Mouse (Mus musculus) left cerebral cortex, postnatal 4 days (tissue): ENCODE results near the gene Fgd6. TPM values are rescaled to one million over a fixed set of nuclear protein-coding genes. Genes with fewer than 3 reads are reported as not detected.

Experiments
- DNase-seq: peaks from one replicate; pipeline ENCODE4 v3.0.0-alpha.2; 2022
- intact Hi-C: fragments of 180-260 bp; cut with DNase I; formaldehyde crosslinking; loops from one replicate; pipeline ENCODE4 v1.15.1; 2025
- total RNA-seq, 2 experiments: library from RNA; stranded (reverse); gene quantifications; 2 replicates each; pipeline ENCODE4 v1.2.3; 2021

Fgd6 gene
- total RNA-seq, 2 experiments from 2014 or later = 5.5 to 5.8 TPM

DNA sequence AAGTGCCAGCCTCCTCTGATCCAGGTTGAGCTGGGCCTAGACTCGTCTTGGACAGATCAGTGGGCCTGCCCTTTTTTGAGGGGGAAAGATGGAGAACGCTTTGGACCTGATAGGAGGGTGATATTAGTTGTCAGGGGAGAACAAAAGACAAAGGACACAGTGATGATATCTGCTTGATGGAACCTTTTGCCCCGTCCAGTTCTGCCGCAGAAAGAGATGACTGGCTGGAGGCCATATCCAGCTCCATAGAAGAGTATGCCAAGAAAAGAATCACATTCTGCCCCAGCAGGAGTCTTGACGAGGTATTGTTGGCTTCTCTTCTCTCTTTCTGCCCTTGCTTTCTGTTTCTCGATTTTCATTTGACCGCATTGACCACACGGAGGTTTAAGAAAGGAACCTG, 97.3 kb downstream of the Fgd6 start:
- intact Hi-C loops = no loop called here
- DNase-seq = peak; percentile 59

DNA sequence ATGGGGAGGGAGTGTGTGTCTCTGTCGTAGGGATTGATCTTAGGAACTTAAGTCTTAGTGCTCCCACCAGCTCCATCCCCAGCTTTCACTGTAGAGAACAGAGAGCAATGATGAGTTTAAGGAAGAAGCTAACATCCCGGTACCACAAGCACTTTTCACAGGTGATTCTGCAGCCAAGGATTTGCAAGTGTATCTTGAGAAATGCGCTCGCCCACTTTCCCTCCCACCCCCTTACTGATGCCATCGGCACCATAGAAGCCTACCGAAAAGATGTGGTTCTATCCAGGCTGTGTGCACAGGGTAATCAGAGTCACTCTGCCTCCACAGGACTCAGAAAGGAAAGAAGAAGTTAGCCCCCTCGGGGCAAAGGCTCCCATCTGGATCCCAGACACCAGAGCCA, 97.9 kb downstream of the Fgd6 start:
- intact Hi-C loops = no loop called here
- no peak for DNase-seq

DNA sequence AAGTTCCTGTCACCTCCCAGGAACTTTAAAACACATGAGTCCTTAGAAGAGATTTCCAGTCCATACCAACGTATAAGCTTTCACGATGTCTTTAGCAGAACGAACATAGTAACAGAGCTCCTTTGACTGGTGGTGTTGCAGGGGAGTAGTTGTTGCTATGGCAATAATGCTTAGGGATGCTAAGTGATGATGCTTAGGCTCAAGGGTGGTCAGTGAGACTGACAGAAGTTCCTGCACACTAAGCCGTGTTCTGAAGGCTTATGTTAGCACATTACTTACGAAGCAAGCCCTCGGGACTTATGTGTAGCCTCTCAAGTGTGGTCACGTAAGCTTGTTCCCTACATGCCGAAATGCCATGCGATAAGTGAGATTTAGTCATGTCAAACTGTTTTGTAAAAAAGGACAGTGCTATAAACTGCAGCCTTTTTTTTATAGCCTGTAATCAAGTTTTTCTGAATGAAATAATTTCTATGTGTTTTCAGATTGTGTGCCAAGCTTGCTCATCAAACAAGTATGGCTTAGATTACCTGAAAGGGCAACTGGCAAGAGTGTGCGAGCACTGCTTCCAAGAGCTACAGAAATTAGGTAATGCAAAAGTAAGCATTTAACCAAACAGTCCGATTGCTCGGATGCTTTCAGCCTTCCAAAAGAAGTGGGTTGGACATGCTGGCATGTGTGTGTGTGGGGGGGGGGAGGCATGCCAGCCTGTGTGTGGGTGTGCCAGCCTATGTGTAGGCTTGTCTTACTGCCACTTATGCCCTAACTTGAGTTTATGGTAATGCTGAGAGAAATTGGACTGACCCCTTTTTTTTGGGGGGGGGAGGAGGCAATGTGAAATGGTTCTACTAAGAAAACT, 99.0 kb downstream of the Fgd6 start:
- DNase-seq = no peak
- intact Hi-C loops = no loop called here

DNA sequence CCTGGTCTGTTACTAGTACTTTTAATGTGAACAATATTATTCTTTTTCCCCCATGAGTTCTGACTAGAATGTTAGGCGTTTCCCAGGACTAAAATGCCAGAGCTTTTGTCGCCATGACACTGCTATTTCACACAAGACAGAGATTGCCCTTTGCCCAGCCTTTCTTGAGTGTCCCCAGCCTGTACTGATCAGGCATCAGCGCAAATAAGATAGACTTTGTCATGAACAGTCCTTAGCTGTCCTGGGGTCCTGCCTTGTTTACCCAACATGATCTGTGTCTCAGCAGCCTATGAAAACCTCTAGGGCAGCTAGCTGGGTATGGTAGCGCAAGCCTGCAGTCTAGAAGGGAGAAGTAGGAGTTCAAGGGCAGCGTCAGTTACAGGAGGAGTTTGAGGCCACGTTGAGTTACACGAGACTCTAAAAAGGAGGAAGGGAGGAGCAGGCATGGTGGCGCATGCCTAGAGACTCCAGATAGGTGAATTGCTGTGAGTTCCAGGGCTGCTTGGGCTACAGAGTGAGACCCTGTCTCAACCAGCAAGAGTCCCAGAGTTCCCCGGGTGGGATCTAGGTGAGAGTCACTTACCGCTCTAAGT, 103.2 kb downstream of the Fgd6 start:
- intact Hi-C loops = no loop called here
- DNase-seq = no peak

DNA sequence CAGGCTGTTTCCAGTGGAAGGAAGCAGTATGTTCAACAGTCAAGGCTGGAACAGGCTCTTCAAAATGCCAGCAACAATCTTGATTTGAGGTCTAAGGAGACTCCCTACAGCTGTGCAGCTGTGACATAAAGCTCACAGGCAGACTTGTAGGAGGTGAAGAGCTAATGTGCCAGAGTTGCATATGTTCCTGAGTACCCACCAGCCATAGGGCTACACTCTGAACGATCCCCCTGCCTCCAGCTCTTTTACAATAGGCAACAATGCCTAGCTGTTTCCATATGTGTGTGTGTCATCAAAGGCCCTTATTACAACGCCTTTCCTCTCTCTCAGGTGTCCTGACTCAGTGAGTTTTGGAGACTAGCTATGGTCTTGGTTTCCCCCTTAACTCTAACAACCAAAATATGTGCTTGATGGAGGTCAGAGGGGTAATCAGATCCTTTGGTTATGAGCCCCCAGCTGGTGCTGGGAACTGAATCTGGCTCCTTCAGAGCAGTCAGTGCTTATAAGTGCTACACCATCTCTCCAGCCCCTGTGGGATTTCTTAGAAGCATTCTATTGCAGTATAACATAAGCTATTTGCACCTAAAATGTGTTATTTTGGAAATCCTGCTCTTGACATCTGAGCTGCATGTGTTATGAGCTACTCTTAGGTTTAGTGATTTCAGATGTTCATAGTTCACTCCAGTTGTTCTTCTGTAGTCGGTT, 104.6 kb downstream of the Fgd6 start:
- intact Hi-C loops = no loop called here
- no peak for DNase-seq

DNA sequence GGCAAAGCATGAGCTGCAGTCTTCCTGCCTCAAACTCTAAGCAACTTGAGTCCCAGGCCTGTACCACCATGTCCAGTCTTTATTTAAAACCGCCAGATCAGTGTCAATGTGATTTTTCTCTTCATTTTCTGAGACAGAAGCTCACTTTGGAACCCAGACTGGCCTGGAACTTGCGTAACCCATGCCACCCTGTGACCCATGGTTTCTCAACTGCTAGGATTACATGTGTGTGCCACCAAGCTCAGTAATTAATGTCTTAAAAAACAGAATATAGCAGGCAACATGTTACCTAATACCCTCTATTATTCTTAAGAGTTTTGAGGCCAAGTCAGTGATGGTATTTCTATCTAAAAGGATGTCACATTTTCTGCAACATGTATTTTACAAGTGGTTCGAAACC, 106.6 kb downstream of the Fgd6 start:
- no peak for DNase-seq
- intact Hi-C loops = no loop called here

DNA sequence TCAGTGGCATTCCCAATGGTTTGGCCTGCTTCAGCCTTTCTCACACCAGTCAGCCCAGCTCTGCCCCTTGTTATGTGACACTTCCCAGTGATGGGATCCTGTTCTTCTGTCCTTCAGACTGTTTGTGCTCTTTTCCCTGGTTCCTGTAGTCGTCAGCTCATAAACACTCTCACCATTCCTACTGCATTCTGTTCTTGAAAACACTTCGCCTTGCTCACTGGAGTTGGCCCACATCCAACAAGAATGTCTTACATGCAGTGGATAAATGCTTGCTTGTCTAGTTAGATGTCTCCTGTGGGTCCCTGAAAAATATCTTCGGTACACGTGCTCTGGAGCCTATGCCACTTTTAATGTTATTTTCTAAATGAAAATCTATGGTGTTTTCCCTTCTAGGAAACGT, 108.8 kb downstream of the Fgd6 start:
- no peak for DNase-seq
- intact Hi-C loops = no loop called here

DNA sequence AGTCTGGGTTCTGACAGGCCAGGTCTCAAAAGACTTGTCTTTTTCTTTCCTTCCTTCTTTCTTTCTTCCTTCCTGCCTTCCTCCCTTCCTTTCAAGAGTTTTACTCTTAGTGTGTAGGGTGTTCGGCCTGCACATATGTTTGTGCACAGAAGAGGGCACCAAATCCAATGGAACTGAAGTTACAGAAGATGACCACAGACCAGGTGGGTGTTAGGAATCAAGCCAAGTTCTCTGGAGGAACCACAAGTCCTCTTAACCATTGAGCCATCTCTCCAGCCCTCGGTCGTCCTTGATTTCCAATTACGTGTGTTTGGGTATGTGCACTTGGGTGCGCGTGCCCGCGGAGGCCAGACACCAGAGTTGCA, 111.6 kb downstream of the Fgd6 start:
- no peak for DNase-seq
- intact Hi-C loops = no loop called here

DNA sequence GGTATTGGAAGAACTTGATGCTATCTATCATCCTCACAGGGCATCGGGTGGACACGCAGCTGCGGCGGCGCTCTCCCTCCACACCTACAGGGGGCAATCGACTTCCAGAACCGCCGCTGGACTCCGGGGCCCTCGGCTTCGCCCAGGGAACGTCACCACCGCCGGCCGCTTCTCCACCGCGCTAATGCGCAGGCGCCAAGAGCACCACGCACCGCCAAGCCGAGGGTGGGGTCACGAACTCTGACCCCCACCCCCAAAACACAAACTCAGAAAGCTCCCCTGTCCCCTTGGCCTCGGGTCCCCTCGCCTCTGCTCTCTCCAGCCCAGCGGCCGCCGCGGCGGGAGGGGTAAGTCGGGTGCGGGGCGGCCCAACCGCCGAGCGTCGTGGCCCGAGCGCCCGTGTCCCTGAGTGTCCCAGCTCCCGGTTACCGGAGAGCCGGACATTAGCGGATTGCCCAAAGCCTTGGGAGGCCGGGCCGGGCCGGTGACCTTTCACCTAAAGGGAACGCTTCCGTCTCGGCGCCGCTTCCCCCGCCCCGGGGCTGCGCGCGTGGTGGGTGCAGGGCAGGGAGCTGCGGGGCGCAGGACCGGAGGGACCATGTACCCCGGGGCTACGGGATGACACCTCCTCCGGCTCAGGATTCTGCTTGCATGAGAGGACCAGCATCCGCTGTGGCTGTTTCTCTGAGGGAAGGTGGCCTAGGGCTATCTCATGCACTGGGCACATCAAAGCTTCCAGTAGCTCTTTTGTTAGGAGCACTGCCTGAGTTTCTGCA, 112.1 kb downstream of the Fgd6 start, which contains the start of gene Nr2c1:
Gene Nr2c1, plus strand, starts transcription at position 268 of the 776 bp plus-strand sequence.
- DNase-seq = peak; percentile 91
- intact Hi-C loops = no loop called here

DNA sequence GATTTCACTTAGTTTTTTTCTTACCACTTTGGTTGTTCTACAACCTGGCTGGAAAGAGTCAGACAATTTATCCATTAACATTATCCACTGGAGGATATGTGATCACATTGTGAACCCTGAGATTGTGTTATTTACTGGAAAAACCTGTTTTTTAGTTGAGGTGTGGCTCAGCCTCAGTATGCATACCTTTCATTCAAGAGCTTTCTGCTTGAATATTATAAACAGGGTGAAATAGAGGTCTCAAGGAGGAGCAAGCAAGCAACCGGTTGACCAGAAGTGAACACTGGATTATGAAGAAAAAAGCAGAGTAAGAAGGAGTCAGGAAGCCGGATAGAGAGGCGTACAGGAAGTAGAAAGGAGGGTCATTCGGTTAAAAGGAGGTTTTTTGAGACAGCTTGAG, 115.7 kb downstream of the Fgd6 start:
- DNase-seq = no peak
- intact Hi-C loops = no loop called here

DNA sequence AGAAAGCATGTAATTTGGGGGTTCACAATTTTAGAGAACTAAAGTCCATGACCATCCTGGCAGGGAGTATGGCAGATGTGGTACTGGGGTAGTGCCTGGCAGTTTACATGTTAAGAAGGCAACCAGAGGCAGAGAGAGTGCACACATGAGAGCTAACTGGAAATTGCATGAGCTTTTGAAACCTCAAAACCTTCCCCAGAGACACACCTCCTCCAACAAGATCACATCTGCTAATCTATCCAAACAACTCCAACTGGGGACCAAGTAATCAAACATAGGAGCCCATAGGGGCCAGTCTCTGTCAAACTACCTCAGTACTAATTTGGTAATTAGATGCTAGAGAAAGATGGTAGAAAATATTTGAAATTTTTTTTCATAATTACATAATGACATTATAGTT, 118.0 kb downstream of the Fgd6 start:
- DNase-seq = no peak
- intact Hi-C loops = no loop called here

DNA sequence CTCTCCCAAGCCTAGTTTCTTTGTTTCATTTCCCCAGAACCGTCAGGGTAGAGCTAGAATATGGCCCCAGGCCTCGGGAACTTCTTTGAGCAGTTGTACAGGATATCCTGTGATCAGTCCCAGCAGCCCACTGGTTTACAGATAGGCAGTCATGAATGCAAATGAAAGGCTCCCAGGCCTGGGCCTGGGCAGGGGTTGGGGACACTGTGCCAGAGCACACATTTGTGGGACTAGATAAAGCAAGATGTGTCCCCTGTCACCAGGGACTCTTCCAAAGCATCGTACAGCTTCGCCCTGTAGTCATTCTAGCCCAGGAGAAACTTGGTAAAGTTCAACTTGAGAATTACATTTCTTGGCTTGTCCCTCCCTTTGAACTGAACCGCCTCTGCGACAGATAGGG, 123.2 kb downstream of the Fgd6 start:
- no peak for DNase-seq
- intact Hi-C loops = no loop called here

DNA sequence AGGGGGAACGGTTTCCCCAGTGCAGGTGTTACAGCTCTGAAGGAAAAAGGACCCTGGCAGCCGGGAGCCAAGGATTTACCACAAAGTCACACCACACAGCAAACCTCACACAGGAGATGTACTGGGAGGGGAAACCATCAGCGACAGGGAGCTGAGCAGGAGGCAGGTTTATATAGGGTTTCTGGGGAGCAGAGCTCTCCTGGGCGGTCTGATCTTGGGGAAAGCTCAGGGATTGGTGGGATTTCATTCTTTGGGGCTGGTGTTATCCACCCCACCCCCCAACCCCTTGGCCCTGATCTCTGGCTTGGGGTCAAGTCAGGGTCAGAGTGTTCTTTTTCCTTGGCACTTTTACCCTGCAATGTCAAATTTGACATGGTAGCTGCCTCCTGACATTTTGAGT, 123.6 kb downstream of the Fgd6 start:
- intact Hi-C loops = no loop called here
- no peak for DNase-seq

DNA sequence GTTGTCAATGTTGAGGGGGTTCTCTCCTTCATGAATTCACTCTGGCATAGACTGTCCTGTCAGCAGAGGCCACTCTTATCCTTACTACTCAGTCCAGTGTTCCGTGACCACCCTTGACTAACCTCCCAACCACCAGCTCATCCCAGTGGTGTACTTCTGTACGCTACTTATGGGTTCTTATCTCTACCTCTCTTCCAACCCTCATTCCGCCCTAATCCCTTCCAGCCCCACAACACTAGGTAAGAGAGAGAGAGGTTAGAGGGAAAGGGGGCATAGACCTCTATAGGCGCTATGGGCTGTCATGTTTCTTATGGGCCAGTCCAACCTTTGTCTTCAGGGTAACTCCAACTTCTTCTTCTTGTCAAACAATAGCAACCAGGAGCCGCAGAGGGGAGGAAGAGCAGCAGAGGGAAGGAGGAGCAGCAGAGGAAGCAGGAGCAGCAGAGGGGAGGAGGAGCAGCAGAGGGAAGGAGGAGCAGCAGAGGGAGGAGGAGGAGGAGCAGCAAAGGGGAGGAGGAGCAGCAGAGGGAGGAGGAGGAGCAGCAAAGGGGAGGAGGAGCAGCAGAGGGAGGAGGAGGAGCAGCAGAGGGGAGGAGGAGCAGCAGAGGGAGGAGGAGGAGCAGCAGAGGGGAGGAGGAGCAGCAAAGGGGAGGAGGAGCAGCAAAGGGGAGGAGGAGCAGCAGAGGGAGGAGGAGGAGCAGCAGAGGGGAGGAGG, 125.4 kb downstream of the Fgd6 start:
- DNase-seq = no peak
- intact Hi-C loops = no loop called here

DNA sequence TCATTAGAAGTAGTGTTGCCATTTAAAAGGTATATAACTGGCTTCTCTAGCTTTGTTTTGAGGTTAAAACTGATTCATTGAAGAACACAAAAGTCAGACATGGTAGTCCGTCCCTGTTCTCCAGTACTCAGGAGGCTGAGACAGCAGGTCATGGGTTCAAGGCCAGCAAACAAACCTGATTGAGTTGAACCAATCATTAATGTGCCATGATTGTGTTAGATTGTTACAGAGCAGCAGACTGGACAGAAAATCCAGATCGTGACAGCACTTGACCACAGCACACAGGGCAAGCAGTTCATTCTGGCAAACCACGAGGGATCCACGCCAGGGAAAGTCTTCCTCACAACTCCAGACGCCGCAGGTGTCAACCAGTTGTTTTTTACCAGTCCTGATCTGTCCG, 126.2 kb downstream of the Fgd6 start:
- intact Hi-C loops = no loop called here
- DNase-seq = no peak

DNA sequence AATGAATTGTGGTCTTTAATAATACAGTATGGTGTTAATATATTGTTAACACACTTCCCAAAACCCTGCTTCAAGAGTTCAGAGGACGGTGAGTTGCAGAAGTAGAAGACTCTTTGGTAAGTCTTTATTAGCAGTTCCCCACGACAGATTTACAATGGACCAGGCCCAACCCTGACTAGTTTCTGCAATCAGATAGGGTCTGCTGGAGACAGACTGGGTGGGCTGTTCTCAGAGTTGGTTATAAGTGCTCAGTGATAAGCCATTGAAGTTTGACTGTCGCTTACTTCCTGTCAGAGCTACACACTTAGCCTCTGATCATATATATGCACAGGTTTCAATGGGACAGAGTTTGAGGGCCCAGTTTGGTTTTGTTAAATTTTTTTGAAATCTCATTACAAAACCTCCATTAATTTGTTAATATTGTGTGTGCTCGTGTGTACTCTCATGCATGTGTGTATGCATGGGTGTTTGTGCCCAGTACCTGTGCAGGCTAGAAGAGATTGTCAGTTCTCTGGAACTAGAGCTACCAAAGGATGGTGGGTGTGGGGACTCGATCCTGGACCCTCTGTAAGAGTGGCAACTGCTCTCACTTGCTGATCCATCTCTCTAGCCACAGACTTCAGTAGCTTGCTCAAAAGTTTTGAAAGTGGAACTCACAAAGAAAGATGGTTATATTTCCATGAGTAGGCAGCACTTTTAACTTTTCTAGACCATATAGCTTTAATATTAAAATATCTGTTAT, 128.5 kb downstream of the Fgd6 start:
- intact Hi-C loops = no loop called here
- no peak for DNase-seq

DNA sequence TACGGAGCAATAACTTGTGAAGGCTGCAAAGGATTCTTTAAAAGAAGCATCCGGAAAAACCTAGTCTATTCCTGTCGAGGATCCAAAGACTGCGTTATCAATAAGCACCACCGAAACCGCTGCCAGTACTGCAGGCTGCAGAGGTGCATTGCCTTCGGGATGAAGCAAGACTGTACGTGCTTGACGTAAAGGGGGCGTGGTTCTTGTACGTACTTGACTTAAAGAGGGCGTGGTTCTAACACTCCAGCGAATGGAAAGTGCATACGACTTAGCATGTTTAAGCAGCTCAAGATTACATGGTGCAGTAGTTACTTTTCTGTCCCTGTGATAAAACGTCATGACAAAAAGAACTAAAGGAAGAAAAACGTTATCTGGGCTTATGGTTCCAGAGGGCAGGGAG, 129.6 kb downstream of the Fgd6 start:
- DNase-seq = no peak
- intact Hi-C loops = no loop called here

DNA sequence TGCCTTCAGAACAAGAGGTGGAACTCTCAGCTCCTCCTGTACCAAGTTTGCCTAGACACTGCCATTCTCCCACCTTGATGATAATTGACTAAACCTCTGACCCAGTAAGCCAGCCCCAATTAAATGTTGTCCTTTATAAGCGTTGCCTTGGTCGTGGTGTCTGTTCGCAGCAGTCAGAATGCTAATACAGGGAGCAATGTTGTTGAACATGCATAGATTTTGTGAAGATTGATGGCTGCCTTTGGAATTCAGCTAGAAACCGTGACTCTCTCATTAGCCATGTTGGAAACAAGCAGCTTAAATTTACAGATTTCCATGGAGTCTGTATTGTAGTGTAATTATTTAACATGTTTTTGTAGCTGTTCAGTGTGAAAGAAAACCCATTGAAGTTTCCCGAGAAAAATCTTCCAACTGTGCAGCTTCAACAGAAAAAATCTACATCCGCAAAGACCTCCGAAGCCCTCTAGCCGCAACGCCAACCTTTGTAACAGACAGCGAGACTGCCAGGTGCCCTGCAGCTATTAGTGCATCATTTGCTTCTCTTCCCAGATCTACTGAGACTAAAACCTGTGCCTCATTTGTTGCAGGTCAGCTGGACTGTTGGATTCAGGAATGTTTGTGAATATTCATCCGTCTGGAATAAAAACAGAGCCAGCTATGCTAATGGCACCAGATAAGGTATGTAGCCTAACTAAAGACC, 131.4 kb downstream of the Fgd6 start:
- peak; percentile 36 for DNase-seq
- intact Hi-C loops = no loop called here

DNA sequence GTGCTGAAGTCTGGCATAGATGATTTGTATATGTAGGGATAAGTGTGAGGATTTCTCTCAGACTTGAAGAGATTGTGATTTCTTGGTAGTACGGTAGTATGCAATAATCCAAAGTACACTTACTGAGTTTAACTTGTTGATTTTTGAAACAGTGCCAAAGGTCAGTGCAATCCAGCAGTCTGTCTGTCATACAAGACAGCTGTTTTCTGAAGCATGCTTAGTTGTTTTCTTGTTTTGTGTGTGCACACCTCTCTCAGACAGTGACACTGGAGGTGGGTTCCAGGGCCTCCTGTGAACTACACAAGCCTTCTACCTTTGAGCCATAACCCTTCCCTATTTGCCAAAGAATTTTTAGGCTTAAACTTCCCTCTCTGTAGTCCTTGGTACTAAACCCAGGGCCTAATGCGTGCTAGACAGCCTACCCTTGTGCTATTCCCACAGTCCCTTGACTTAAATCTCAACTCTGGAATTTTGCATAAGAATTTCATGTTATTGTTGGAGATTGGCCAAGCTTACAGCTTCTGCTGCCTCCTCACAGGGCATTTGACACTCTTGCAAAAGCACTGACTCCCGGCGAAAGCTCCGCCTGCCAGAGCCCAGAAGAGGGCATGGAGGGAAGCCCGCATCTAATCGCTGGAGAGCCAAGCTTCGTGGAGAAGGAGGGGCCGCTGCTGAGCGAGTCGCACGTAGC, 135.8 kb downstream of the Fgd6 start:
- intact Hi-C loops = no loop called here
- DNase-seq = no peak
